Mouse (Mus musculus): ENCODE results near the gene Myzap. TPM values are rescaled to one million over a fixed set of nuclear protein-coding genes. Genes with fewer than 3 reads are reported as not detected.

Myzap gene
- polyA plus RNA-seq, 1 experiment from 2014 or later = 1.9 TPM

- H3K27me3 ChIP-seq (replicated peaks; ENCODE audit: control insufficient read depth, insufficient read depth, low read length) = no peaks in the 10 kb centered on the region; the same call in 1 of the 2 replicates
- no peak overlapping the region for H3K27ac ChIP-seq (ENCODE audit: low read depth, low read length)
- no peak for ATAC-seq
- H3K36me3 ChIP-seq (ENCODE audit: control insufficient read depth, insufficient read depth, low read length) = no peaks in the 10 kb centered on the region
- no peak overlapping the region for H3K4me3 ChIP-seq (ENCODE audit: low read length)
- H3K4me1 ChIP-seq (ENCODE audit: control insufficient read depth, insufficient read depth, low read depth, low read length) = peaks cover 4% of the 10 kb centered on the region; the same call in 1 of the 2 replicates
- no peaks in the 10 kb centered on the region for H3K9me3 ChIP-seq (ENCODE audit: control insufficient read depth, low read length)
- no peak overlapping the region for H3K9ac ChIP-seq (ENCODE audit: low read depth, low read length)
- 77% methylated on average over 2 of the region's 2 CpGs for WGBS
- H3K4me2 ChIP-seq (ENCODE audit: low read length) = no peak overlapping the region
These were observed 3.1 kb downstream of the Myzap start for GRCm38 (mm10) chr9:71588930-71589592.

- no peak for ATAC-seq
- WGBS = 64% methylated on average over 3 of the region's 3 CpGs
These were observed 5.8 kb downstream of the Myzap start for GRCm38 (mm10) chr9:71586408-71586807.

GRCm38 (mm10) chr9:71582771-71583170, 9.4 kb downstream of the Myzap start:
- no peak for ATAC-seq
- Histone ChIP-seq H3K4me1 (ENCODE audit: control insufficient read depth, insufficient read depth, low read depth, low read length) (no peaks in the 10 kb centered on the region), H3K36me3 (ENCODE audit: control insufficient read depth, insufficient read depth, low read length) (no peaks in the 10 kb centered on the region), H3K4me3 (ENCODE audit: low read length) (no peak overlapping the region), H3K4me2 (ENCODE audit: low read length) (no peak overlapping the region), H3K27me3 (replicated peaks; ENCODE audit: control insufficient read depth, insufficient read depth, low read length) (no peaks in the 10 kb centered on the region), H3K27ac (ENCODE audit: low read depth, low read length) (no peak overlapping the region), H3K9me3 (ENCODE audit: control insufficient read depth, low read length) (no peaks in the 10 kb centered on the region), H3K9ac (ENCODE audit: low read depth, low read length) (no peak overlapping the region)
- 87% methylated on average over 1 of the region's 1 CpGs for WGBS

More at GRCm38 (mm10) chr9:71586408-71586807, 5.8 kb downstream of the Myzap start:
- H3K4me1 ChIP-seq (ENCODE audit: control insufficient read depth, insufficient read depth, low read depth, low read length) = no peaks in the 10 kb centered on the region
- no peaks in the 10 kb centered on the region for H3K27me3 ChIP-seq (replicated peaks; ENCODE audit: control insufficient read depth, insufficient read depth, low read length)
- H3K9ac ChIP-seq (ENCODE audit: low read depth, low read length) = no peak overlapping the region
- H3K4me2 ChIP-seq (ENCODE audit: low read length) = no peak overlapping the region
- no peaks in the 10 kb centered on the region for H3K9me3 ChIP-seq (ENCODE audit: control insufficient read depth, low read length)
- no peaks in the 10 kb centered on the region for H3K36me3 ChIP-seq (ENCODE audit: control insufficient read depth, insufficient read depth, low read length)
- no peak overlapping the region for H3K27ac ChIP-seq (ENCODE audit: low read depth, low read length)
- H3K4me3 ChIP-seq (ENCODE audit: low read length) = no peak overlapping the region

GRCm38 (mm10) chr9:71578896-71579564, 13.1 kb downstream of the Myzap start:
- ATAC-seq = peak; percentile 70
- no peak overlapping the region for H3K4me2 ChIP-seq (ENCODE audit: low read length)

GRCm38 (mm10) chr9:71574440-71574839, 17.7 kb downstream of the Myzap start:
- H3K27me3 ChIP-seq (replicated peaks; ENCODE audit: control insufficient read depth, insufficient read depth, low read length) = no peaks in the 10 kb centered on the region
- H3K4me1 ChIP-seq (ENCODE audit: control insufficient read depth, insufficient read depth, low read depth, low read length) = no peaks in the 10 kb centered on the region
- no peaks in the 10 kb centered on the region for H3K9me3 ChIP-seq (ENCODE audit: control insufficient read depth, low read length)
- H3K36me3 ChIP-seq (ENCODE audit: control insufficient read depth, insufficient read depth, low read length) = no peaks in the 10 kb centered on the region
- H3K27ac ChIP-seq (ENCODE audit: low read depth, low read length) = no peak overlapping the region
- ATAC-seq = no peak
- 85% methylated on average over 3 of the region's 3 CpGs for WGBS
- H3K9ac ChIP-seq (ENCODE audit: low read depth, low read length) = no peak overlapping the region
- no peak overlapping the region for H3K4me2 ChIP-seq (ENCODE audit: low read length)
- H3K4me3 ChIP-seq (ENCODE audit: low read length) = no peak overlapping the region

More at GRCm38 (mm10) chr9:71578896-71579564, 13.1 kb downstream of the Myzap start:
- Histone ChIP-seq H3K4me3 (ENCODE audit: low read length) (no peak overlapping the region), H3K36me3 (ENCODE audit: control insufficient read depth, insufficient read depth, low read length) (no peaks in the 10 kb centered on the region), H3K9me3 (ENCODE audit: control insufficient read depth, low read length) (no peaks in the 10 kb centered on the region), H3K27me3 (replicated peaks; ENCODE audit: control insufficient read depth, insufficient read depth, low read length) (no peaks in the 10 kb centered on the region), H3K9ac (ENCODE audit: low read depth, low read length) (no peak overlapping the region), H3K27ac (ENCODE audit: low read depth, low read length) (no peak overlapping the region), H3K4me1 (ENCODE audit: control insufficient read depth, insufficient read depth, low read depth, low read length) (no peaks in the 10 kb centered on the region)
- WGBS = 53% methylated on average over 7 of the region's 7 CpGs

- ATAC-seq = no peak
- H3K4me3 ChIP-seq (ENCODE audit: low read length) = no peak overlapping the region
- no peaks in the 10 kb centered on the region for H3K27me3 ChIP-seq (replicated peaks; ENCODE audit: control insufficient read depth, insufficient read depth, low read length)
- no peaks in the 10 kb centered on the region for H3K36me3 ChIP-seq (ENCODE audit: control insufficient read depth, insufficient read depth, low read length)
- no peak overlapping the region for H3K9ac ChIP-seq (ENCODE audit: low read depth, low read length)
- H3K27ac ChIP-seq (ENCODE audit: low read depth, low read length) = no peak overlapping the region
- no peaks in the 10 kb centered on the region for H3K9me3 ChIP-seq (ENCODE audit: control insufficient read depth, low read length)
- H3K4me1 ChIP-seq (ENCODE audit: control insufficient read depth, insufficient read depth, low read depth, low read length) = no peaks in the 10 kb centered on the region
- H3K4me2 ChIP-seq (ENCODE audit: low read length) = no peak overlapping the region
- 88% methylated on average over 6 of the region's 6 CpGs for WGBS
These were observed 18.3 kb downstream of the Myzap start for GRCm38 (mm10) chr9:71573771-71574340.

GRCm38 (mm10) chr9:71571150-71571633, 21.0 kb downstream of the Myzap start:
- no peak for ATAC-seq
- no peak overlapping the region for H3K9ac ChIP-seq (ENCODE audit: low read depth, low read length)

GRCm38 (mm10) chr9:71570170-71570569, 22.0 kb downstream of the Myzap start:
- Histone ChIP-seq H3K4me3 (ENCODE audit: low read length) (no peak overlapping the region), H3K4me1 (ENCODE audit: control insufficient read depth, insufficient read depth, low read depth, low read length) (no peaks in the 10 kb centered on the region), H3K27me3 (replicated peaks; ENCODE audit: control insufficient read depth, insufficient read depth, low read length) (no peaks in the 10 kb centered on the region), H3K36me3 (ENCODE audit: control insufficient read depth, insufficient read depth, low read length) (no peaks in the 10 kb centered on the region), H3K9ac (ENCODE audit: low read depth, low read length) (no peak overlapping the region), H3K9me3 (ENCODE audit: control insufficient read depth, low read length) (no peaks in the 10 kb centered on the region), H3K4me2 (ENCODE audit: low read length) (no peak overlapping the region), H3K27ac (ENCODE audit: low read depth, low read length) (no peak overlapping the region)
- ATAC-seq = no peak
- 76% methylated on average over 7 of the region's 7 CpGs for WGBS

More at GRCm38 (mm10) chr9:71571150-71571633, 21.0 kb downstream of the Myzap start:
- Histone ChIP-seq H3K4me2 (ENCODE audit: low read length) (no peak overlapping the region), H3K36me3 (ENCODE audit: control insufficient read depth, insufficient read depth, low read length) (no peaks in the 10 kb centered on the region), H3K27me3 (replicated peaks; ENCODE audit: control insufficient read depth, insufficient read depth, low read length) (no peaks in the 10 kb centered on the region), H3K4me3 (ENCODE audit: low read length) (no peak overlapping the region), H3K27ac (ENCODE audit: low read depth, low read length) (no peak overlapping the region), H3K9me3 (ENCODE audit: control insufficient read depth, low read length) (no peaks in the 10 kb centered on the region), H3K4me1 (ENCODE audit: control insufficient read depth, insufficient read depth, low read depth, low read length) (no peaks in the 10 kb centered on the region)
- WGBS = 78% methylated on average over 7 of the region's 7 CpGs

- H3K4me3 ChIP-seq (ENCODE audit: low read length) = no peak overlapping the region
- H3K36me3 ChIP-seq (ENCODE audit: control insufficient read depth, insufficient read depth, low read length) = no peaks in the 10 kb centered on the region
- no peaks in the 10 kb centered on the region for H3K9me3 ChIP-seq (ENCODE audit: control insufficient read depth, low read length)
- 46% methylated on average over 5 of the region's 5 CpGs for WGBS
- no peak overlapping the region for H3K9ac ChIP-seq (ENCODE audit: low read depth, low read length)
- no peak overlapping the region for H3K4me2 ChIP-seq (ENCODE audit: low read length)
- no peak overlapping the region for H3K27ac ChIP-seq (ENCODE audit: low read depth, low read length)
- H3K27me3 ChIP-seq (replicated peaks; ENCODE audit: control insufficient read depth, insufficient read depth, low read length) = no peaks in the 10 kb centered on the region
- ATAC-seq = no peak
- no peaks in the 10 kb centered on the region for H3K4me1 ChIP-seq (ENCODE audit: control insufficient read depth, insufficient read depth, low read depth, low read length)
These were observed 23.7 kb downstream of the Myzap start for GRCm38 (mm10) chr9:71568323-71568942.

All from hindbrain, embryonic 16.5 days (tissue).